Mouse (Mus musculus) ES-E14 (cell line): ENCODE measurements at regions not wholly inside any gene's neighbourhood (a gene's known extent, or its start where the extent isn't known, plus 50 kb on each side); places are given as distances from the start of the nearest gene placed in this dataset.

Experiments
- CHD2 ChIP-seq: IDR thresholded peaks from 2 replicates; pipeline ENCODE4 v1.6.1; 2014; ENCODE audit warnings: mild to moderate bottlenecking, low read depth, low read length, inconsistent platforms
- HCFC1 ChIP-seq: IDR thresholded peaks from 2 replicates; pipeline ENCODE4 v1.6.1; 2012; ENCODE audit warnings: low read length, inconsistent platforms, borderline replicate concordance; ENCODE audit not compliant: insufficient read depth

DNA sequence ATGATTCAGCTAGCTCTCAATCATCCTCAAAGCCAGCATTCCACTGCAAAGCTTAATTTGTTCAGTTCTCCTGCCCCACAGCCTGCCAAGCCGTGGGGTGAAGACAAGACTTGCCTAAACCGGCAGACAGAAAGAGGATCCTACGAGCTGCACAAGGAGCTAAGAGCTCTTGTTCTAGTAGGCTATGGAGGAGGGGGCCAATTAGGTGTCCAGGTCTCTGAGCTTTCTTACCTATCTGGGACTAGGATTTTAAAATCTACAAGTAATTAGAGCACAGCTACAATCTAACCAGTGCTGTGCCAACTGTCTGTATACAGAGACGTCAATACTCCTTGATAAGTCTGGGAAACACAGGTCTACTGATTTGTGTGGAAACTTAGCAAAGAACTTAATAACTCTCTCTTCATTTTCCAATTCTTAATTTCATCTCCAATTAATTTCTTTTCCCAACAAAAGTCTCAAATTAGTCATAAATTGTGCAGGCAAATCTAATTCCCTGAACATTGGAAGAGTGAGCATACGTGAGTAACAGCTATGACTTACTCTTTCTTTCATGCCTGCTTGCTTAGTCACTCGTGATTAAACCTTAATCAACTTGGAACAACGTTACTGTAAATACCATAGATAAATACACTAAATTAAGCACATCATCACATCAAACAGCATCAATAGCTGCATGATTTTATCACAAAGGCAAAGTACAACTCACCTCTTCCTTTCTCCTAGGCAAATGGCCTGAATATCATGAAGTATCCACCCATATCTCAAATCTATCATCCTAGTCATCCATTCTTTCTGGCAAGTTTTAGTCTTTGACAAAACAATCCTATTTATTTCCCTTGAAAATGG is 87.1 kb upstream of the Mtap start:
- TF ChIP-seq HCFC1 (no peak), CHD2 (no peak)
